In genomic region chr13:64090278-64090677, GRCm38 (mm10) we compare ENCODE assay signal across 28 mouse cellular contexts. TPM values are rescaled to one million over a fixed set of nuclear protein-coding genes. Genes with fewer than 3 reads are reported as not detected.
"Had no signal": no experiment of that assay in that cellular context is flagged by ENCODE, and none has a peak within 500 bp of the region (broad histone marks: within the 10 kb centered on the region; RNA-seq: fewer than 3 reads in every experiment).

No protein-coding gene starts in this region.

- DNase-seq: gastrocnemius, postnatal 14 days; gastrocnemius, postnatal 36 days; heart, adult 18-20 months; heart, postnatal 10 days; heart, postnatal 4 days; kidney, adult 18-20 months; kidney, adult 8-10 months; kidney, postnatal 10 days; kidney, postnatal 25 days; kidney, postnatal 4 days had no signal

- H3K4me3 ChIP-seq: heart, embryonic 10.5 days; heart, embryonic 12.5 days; hindbrain, embryonic 10.5 days; hindbrain, embryonic 12.5 days; intestine, embryonic 15.5 days; layer of hippocampus, adult 2 months; left cerebral cortex, adult 2 months; limb, embryonic 10.5 days; limb, embryonic 12.5 days had no signal

- H3K36me3 ChIP-seq: heart, embryonic 10.5 days; heart, embryonic 12.5 days; hindbrain, embryonic 10.5 days; hindbrain, embryonic 12.5 days; intestine, embryonic 15.5 days; limb, embryonic 10.5 days; limb, embryonic 12.5 days had no signal

- H3K4me1 ChIP-seq: heart, embryonic 10.5 days; hindbrain, embryonic 12.5 days; intestine, embryonic 15.5 days; limb, embryonic 12.5 days had no signal

- H3K9me3 ChIP-seq: heart, embryonic 10.5 days; heart, embryonic 12.5 days; hindbrain, embryonic 10.5 days; hindbrain, embryonic 12.5 days; intestine, embryonic 15.5 days; limb, embryonic 10.5 days; limb, embryonic 12.5 days had no signal

- H3K27ac ChIP-seq: heart, embryonic 10.5 days; hindbrain, embryonic 10.5 days; hindbrain, embryonic 12.5 days; hindbrain, embryonic 14.5 days; intestine, embryonic 15.5 days; layer of hippocampus, adult 2 months; left cerebral cortex, adult 2 months; limb, embryonic 10.5 days; limb, embryonic 12.5 days had no signal

- ATAC-seq: forebrain, embryonic 16.5 days; hindbrain, embryonic 16.5 days; inflammation-experienced regulatory T-cells, adult 6 months; intestine, embryonic 15.5 days; intestine, postnatal 0 days had no signal

- H3K4me2 ChIP-seq: heart, embryonic 12.5 days; hindbrain, embryonic 12.5 days; hindbrain, embryonic 14.5 days; intestine, embryonic 15.5 days; limb, embryonic 12.5 days had no signal

- H3K9ac ChIP-seq: heart, embryonic 12.5 days; hindbrain, embryonic 12.5 days; hindbrain, embryonic 14.5 days; intestine, embryonic 15.5 days; limb, embryonic 12.5 days had no signal

- H3K27me3 ChIP-seq: heart, embryonic 12.5 days; hindbrain, embryonic 12.5 days; intestine, embryonic 15.5 days; limb, embryonic 12.5 days had no signal

RNA-seq across cellular contexts. Expression of gene Hsd17b3, which starts 1.2 kb away (rescaled TPM):
- polyA plus RNA-seq: forebrain, embryonic 16.5 days; heart, embryonic 10.5 days; heart, embryonic 12.5 days; heart, embryonic 14.5 days; heart, embryonic 16.5 days; hindbrain, embryonic 10.5 days; hindbrain, embryonic 12.5 days; hindbrain, embryonic 14.5 days; hindbrain, embryonic 16.5 days; inflammation-experienced regulatory T-cells, adult 6 months; intestine, embryonic 15.5 days; kidney, embryonic 14.5 days; kidney, embryonic 16.5 days; limb, embryonic 10.5 days; limb, embryonic 12.5 days had no signal
